Mouse (Mus musculus) urinary bladder, adult 2 months (tissue): ENCODE results near the gene Spats2. TPM values are rescaled to one million over a fixed set of nuclear protein-coding genes. Genes with fewer than 3 reads are reported as not detected.

Experiments
- DNase-seq: peaks from one replicate; pipeline ENCODE4 v3.0.0; 2022; ENCODE audit warnings: low spot score
- polyA plus RNA-seq: library from polyadenylated mRNA; depleted of rRNA; stranded (reverse); fragments of >200 nt; gene quantifications from 2 replicates; pipeline ENCODE4 v1.2.3, GENCODE M21; 2012; rRNA removed

Gene Spats2
- polyA plus RNA-seq, 1 experiment: 14.2 TPM

DNA sequence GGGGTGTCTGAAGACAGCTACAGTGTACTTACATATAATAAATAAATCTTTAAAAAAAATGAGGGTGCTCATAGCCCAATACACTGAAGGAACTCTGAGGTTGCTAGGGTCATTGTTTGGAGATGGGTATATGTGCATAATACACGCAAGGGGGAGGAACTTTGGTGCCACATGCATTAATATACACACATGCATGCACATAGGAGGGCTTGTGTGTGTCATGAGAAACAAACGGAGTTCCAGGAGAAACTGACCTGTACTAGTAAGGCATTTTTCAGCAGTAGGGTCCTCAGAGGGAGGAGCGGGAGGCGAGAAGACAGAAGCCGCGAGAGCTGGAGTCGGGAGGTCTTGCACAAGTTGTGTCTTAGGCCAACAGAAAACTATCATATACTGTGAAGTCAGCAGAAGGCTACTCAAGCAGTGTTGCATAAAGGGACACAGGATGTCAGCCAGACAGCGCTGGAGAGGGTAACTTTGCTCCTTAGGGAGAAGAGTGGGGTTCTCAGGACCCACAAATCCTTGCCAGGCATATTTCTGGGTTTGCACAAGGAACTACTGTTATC lies 133.5 kb downstream of the Spats2 start:
- no peak for DNase-seq

- no peak for DNase-seq
These were observed 134.1 kb downstream of the Spats2 start for GRCm38 (mm10) chr15:99259730-99260252.

DNA sequence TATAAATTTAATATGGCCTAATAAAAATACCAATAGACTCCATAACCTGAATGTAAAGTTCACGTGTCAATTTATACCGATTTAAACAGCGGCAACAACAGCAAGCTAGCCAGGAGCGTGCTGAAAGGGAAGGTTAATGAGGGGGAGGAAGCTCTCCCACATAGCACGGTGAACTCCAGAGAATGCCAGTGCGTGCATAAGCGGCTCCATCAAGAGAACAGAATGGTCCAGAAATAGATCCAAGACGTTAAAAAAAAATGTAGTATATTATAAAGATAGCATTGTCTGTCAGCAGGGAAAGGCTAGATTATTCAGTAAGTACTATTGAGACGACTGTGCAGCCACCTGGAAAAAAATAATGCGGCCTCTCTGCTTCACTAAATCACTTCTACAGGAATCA lies 137.0 kb downstream of the Spats2 start:
- DNase-seq: no peak

Other genes with a start within 250 kb of the Spats2 start
- gene Rhebl1, start 231.4 kb upstream of the Spats2 start, polyA plus RNA-seq: 10.2 and 12.4 TPM in 2 replicates
- 1.7 and 1.9 TPM in 2 replicates for gene Dhh, start 227.4 kb upstream of the Spats2 start, polyA plus RNA-seq
- 32.8 and 43.4 TPM in 2 replicates for gene Lmbr1l, start 207.7 kb upstream of the Spats2 start, polyA plus RNA-seq
- gene Tuba1b, start 191.4 kb upstream of the Spats2 start, polyA plus RNA-seq: 677 and 758 TPM in 2 replicates
- gene Gm49450, start 172.4 kb upstream of the Spats2 start, polyA plus RNA-seq: 0.30 and 0.38 TPM in 2 replicates
- gene Tuba1a, start 172.2 kb upstream of the Spats2 start, polyA plus RNA-seq: 279 and 332 TPM in 2 replicates
- gene Tuba1c, start 96.0 kb upstream of the Spats2 start, polyA plus RNA-seq: 94.8 and 129 TPM in 2 replicates
- 6.4 and 7.1 TPM in 2 replicates for gene Prph, start 70.7 kb upstream of the Spats2 start, polyA plus RNA-seq
- 0.78 and 1.5 TPM in 2 replicates for gene Troap, start 51.3 kb upstream of the Spats2 start, polyA plus RNA-seq
- gene C1ql4, start 38.1 kb upstream of the Spats2 start, polyA plus RNA-seq: not detected in 2 replicates
- gene Dnajc22, start 32.7 kb upstream of the Spats2 start, polyA plus RNA-seq: 0.10 TPM in 1 of 2 replicates, not detected in the other
- 0.30 and 0.32 TPM in 2 replicates for gene Kcnh3, start 98.9 kb downstream of the Spats2 start, polyA plus RNA-seq
- 43.9 and 48.9 TPM in 2 replicates for gene Mcrs1, start 126.0 kb downstream of the Spats2 start, polyA plus RNA-seq
- 67.8 and 74.1 TPM in 2 replicates for gene Prpf40b, start 169.2 kb downstream of the Spats2 start, polyA plus RNA-seq
- gene Fam186b, start 170.0 kb downstream of the Spats2 start, polyA plus RNA-seq: 0.04 and 0.07 TPM in 2 replicates
- 8.9 and 9.9 TPM in 2 replicates for gene Fmnl3, start 244.6 kb downstream of the Spats2 start, polyA plus RNA-seq